Mouse (Mus musculus) MEL (cell line): Measurements from ENCODE around the gene Trub1. TPM values are rescaled to one million over a fixed set of nuclear protein-coding genes. Genes with fewer than 3 reads are reported as not detected.
A peak's percentile ranks its signal among the peaks of the same experiment; 100 is the strongest.

Experiments
- DNase-seq: peaks from one replicate; pipeline ENCODE4 v3.0.0; 2011; ENCODE audit warnings: low read depth, low spot score
- H3K27ac ChIP-seq: 2 replicates; pipeline ENCODE4 v1.5.1; 2012; ENCODE audit warnings: low read depth, mild to moderate bottlenecking, control low read depth, low read length, moderate library complexity; ENCODE audit not compliant: control insufficient read depth
- H3K27me3 ChIP-seq, 2 experiments: fragments of 150-350 bp in 1 of 2; sonication (generic) in 1 of 2; 2 replicates each; pipeline ENCODE4 v1.6.1; 2012; ENCODE audit warnings: low read length in 2 of 2, mild to moderate bottlenecking in 2 of 2, improper control_type of control experiment in 1 of 2, moderate library complexity in 1 of 2; ENCODE audit not compliant: insufficient read depth in 2 of 2, control insufficient read depth in 1 of 2
- H3K36me3 ChIP-seq, 2 experiments: 2 replicates each; pipeline ENCODE4 v1.6.1; 2012 to 2014; ENCODE audit warnings: low read length in 2 of 2, improper control_type of control experiment in 1 of 2, inconsistent platforms in 1 of 2, mild to moderate bottlenecking in 1 of 2; ENCODE audit not compliant: insufficient read depth in 2 of 2, control insufficient read depth in 1 of 2
- H3K4me1 ChIP-seq, 2 experiments: fragments of 150-350 bp in 1 of 2; sonication (generic) in 1 of 2; 2 replicates each; pipeline ENCODE4 v1.6.1; 2012; ENCODE audit warnings: low read length in 2 of 2, improper control_type of control experiment in 1 of 2, mild to moderate bottlenecking in 1 of 2; ENCODE audit not compliant: insufficient read depth in 2 of 2, control insufficient read depth in 1 of 2
- H3K4me3 ChIP-seq, 2 experiments: fragments of 150-350 bp in 1 of 2; sonication (generic) in 1 of 2; 2 replicates each; pipeline ENCODE4 v1.5.1; 2012; ENCODE audit warnings: low read depth in 2 of 2, low read length in 2 of 2, mild to moderate bottlenecking in 2 of 2, moderate library complexity in 2 of 2, control low read depth in 1 of 2, improper control_type of control experiment in 1 of 2; ENCODE audit not compliant: control insufficient read depth in 1 of 2, insufficient read depth in 1 of 2
- H3K79me2 ChIP-seq: 2 replicates; pipeline ENCODE4 v1.6.1; 2012; ENCODE audit warnings: mild to moderate bottlenecking, low read length, moderate library complexity; ENCODE audit not compliant: control insufficient read depth, poor library complexity, insufficient read depth
- H3K9ac ChIP-seq: 2 replicates; pipeline ENCODE4 v1.6.1; 2012; ENCODE audit warnings: low read depth, mild to moderate bottlenecking, control low read depth, low read length, moderate library complexity; ENCODE audit not compliant: control insufficient read depth, poor library complexity, severe bottlenecking
- H3K9me3 ChIP-seq: fragments of 150-350 bp; sonication (generic); replicated peaks from 2 replicates; pipeline ENCODE4 v1.6.1; 2012; ENCODE audit warnings: mild to moderate bottlenecking, low read length, improper control_type of control experiment, moderate library complexity; ENCODE audit not compliant: insufficient read depth
- CHD2 ChIP-seq: IDR thresholded peaks from 2 replicates; pipeline ENCODE4 v1.6.1; 2011; ENCODE audit warnings: low read length, improper control_type of control experiment
- CTCF ChIP-seq, 3 experiments: IDR thresholded peaks in 2 of 3; conservative IDR thresholded peaks in 1 of 3; 2 replicates each; pipeline ENCODE4 v1.5.1; 2011 to 2012; ENCODE audit warnings: low read length in 3 of 3, low read depth in 2 of 3, mild to moderate bottlenecking in 2 of 3, improper control_type of control experiment in 1 of 3, inconsistent platforms in 1 of 3, mixed read lengths in 1 of 3, moderate library complexity in 1 of 3; ENCODE audit not compliant: control insufficient read depth in 1 of 3, insufficient read depth in 1 of 3, poor library complexity in 1 of 3, severe bottlenecking in 1 of 3
- EP300 ChIP-seq, 2 experiments: IDR thresholded peaks; 2 replicates each; pipeline ENCODE4 v1.6.1; 2011; ENCODE audit warnings: improper control_type of control experiment in 2 of 2, low read length in 2 of 2, low read depth in 1 of 2, mild to moderate bottlenecking in 1 of 2
- GATA1 ChIP-seq: IDR thresholded peaks from 2 replicates; pipeline ENCODE4 v1.6.1; 2011; ENCODE audit warnings: low read depth, low read length, improper control_type of control experiment
- JUND ChIP-seq: IDR thresholded peaks from 2 replicates; pipeline ENCODE4 v1.6.1; 2011; ENCODE audit warnings: low read depth, mild to moderate bottlenecking, improper control_type of control experiment, low read length
- MAFK ChIP-seq: IDR thresholded peaks from 2 replicates; pipeline ENCODE4 v1.6.1; 2011; ENCODE audit warnings: low read depth, mild to moderate bottlenecking, low read length, improper control_type of control experiment, borderline replicate concordance
- MAX ChIP-seq: IDR thresholded peaks from 2 replicates; pipeline ENCODE4 v1.6.1; 2011; ENCODE audit warnings: low read length, improper control_type of control experiment
- MAZ ChIP-seq: IDR thresholded peaks from 2 replicates; pipeline ENCODE4 v1.6.1; 2012; ENCODE audit warnings: low read depth, mild to moderate bottlenecking, inconsistent platforms, low read length, improper control_type of control experiment
- MYC ChIP-seq: IDR thresholded peaks from 2 replicates; pipeline ENCODE4 v1.6.1; 2011; ENCODE audit warnings: low read depth, mild to moderate bottlenecking, low read length, improper control_type of control experiment, moderate library complexity
- POLR2A ChIP-seq, 2 experiments: IDR thresholded peaks; 2 replicates each; pipeline ENCODE4 v1.6.1; 2011 to 2012; ENCODE audit warnings: low read length in 2 of 2, mild to moderate bottlenecking in 2 of 2, control low read depth in 1 of 2, improper control_type of control experiment in 1 of 2, low read depth in 1 of 2, moderate library complexity in 1 of 2; ENCODE audit not compliant: control insufficient read depth in 1 of 2, insufficient read depth in 1 of 2, poor library complexity in 1 of 2
- POLR2AphosphoS2 ChIP-seq: IDR thresholded peaks from 2 replicates; pipeline ENCODE4 v1.6.1; 2011; ENCODE audit warnings: low read length, improper control_type of control experiment
- RAD21 ChIP-seq: IDR thresholded peaks from 2 replicates; pipeline ENCODE4 v1.6.1; 2011; ENCODE audit warnings: mild to moderate bottlenecking, low read depth, low read length, improper control_type of control experiment
- RCOR1 ChIP-seq: IDR thresholded peaks from 2 replicates; pipeline ENCODE4 v1.6.1; 2012; ENCODE audit warnings: low read depth, mild to moderate bottlenecking, inconsistent platforms, low read length, improper control_type of control experiment
- TCF12 ChIP-seq: IDR thresholded peaks from 2 replicates; pipeline ENCODE4 v1.6.1; 2014; ENCODE audit warnings: low read depth, mild to moderate bottlenecking, inconsistent platforms, low read length, improper control_type of control experiment, moderate library complexity
- UBTF ChIP-seq: IDR thresholded peaks from 2 replicates; pipeline ENCODE4 v1.6.1; 2012; ENCODE audit warnings: low read depth, mild to moderate bottlenecking, inconsistent platforms, low read length, improper control_type of control experiment, moderate library complexity, borderline replicate concordance; ENCODE audit not compliant: insufficient read depth
- USF1 ChIP-seq: IDR thresholded peaks from 2 replicates; pipeline ENCODE4 v1.6.1; 2014; ENCODE audit warnings: low read depth, mild to moderate bottlenecking, inconsistent platforms, low read length, improper control_type of control experiment, moderate library complexity
- ZKSCAN1 ChIP-seq: IDR thresholded peaks from 2 replicates; pipeline ENCODE4 v1.6.1; 2012; ENCODE audit warnings: low read depth, mild to moderate bottlenecking, inconsistent platforms, low read length, improper control_type of control experiment, moderate library complexity
- ZMIZ1 ChIP-seq: IDR thresholded peaks from 2 replicates; pipeline ENCODE4 v1.6.1; 2012; ENCODE audit warnings: low read depth, mild to moderate bottlenecking, inconsistent platforms, low read length, improper control_type of control experiment, moderate library complexity
- polyA plus RNA-seq, 2 experiments: library from polyadenylated mRNA; stranded (reverse) in 1 of 2; unstranded in 1 of 2; fragments of >175 nt in 1 of 2; fragments of >200 nt in 1 of 2; gene quantifications; 2 replicates each; pipeline versions ENCODE4 v1.2.1 to v1.2.4; 2012; ENCODE audit warnings: low replicate concordance in 2 of 2, low read depth in 1 of 2; ENCODE audit not compliant: insufficient read length in 2 of 2, insufficient read depth in 1 of 2, missing spikeins in 1 of 2
- total RNA-seq: library from RNA; depleted of rRNA; stranded (reverse); fragments of 300-350 nt; gene quantifications from 2 replicates; pipeline ENCODE4 v1.2.3, GENCODE M21; 2012

Trub1 gene
- total and polyA plus RNA-seq, 3 experiments: 38.2 to 41.6 TPM; not detected in 1

GRCm38 (mm10) chr19:57471033-57471432 is 18.3 kb downstream of the Trub1 start:
- H3K36me3 ChIP-seq: peaks cover 7 to 15% of the 10 kb centered on the region in 2 experiments; a peak in 3 of 4 replicates
- H3K4me1 ChIP-seq: peaks cover 9 to 20% of the 10 kb centered on the region in 2 experiments
- H3K27ac ChIP-seq: no peak overlapping the region
- H3K79me2 ChIP-seq: no peaks in the 10 kb centered on the region
- TF ChIP-seq POLR2AphosphoS2 (no peak), JUND (no peak), MYC (no peak), UBTF (no peak), RCOR1 (no peak), MAX (no peak), RAD21 (no peak), CHD2 (no peak), ZKSCAN1 (no peak), GATA1 (no peak), CTCF (IDR thresholded peaks at IDR 0.05 in 2 of 3, conservative IDR thresholded peaks at IDR 0.05 in 1 of 3; ENCODE audit: control insufficient read depth in 1 of 3, insufficient read depth in 1 of 3, low read depth in 2 of 3, low read length in 3 of 3, poor library complexity in 1 of 3, severe bottlenecking in 1 of 3) (no peak), POLR2A (IDR thresholded peaks at IDR 0.05; ENCODE audit: control insufficient read depth in 1 of 2, insufficient read depth in 1 of 2, low read depth in 1 of 2, low read length in 2 of 2, poor library complexity in 1 of 2) (no peak), ZMIZ1 (no peak), TCF12 (no peak), MAZ (no peak)
- no peak for DNase-seq
- no peaks in the 10 kb centered on the region for H3K27me3 ChIP-seq
- no peak overlapping the region for H3K4me3 ChIP-seq
- H3K9ac ChIP-seq: no peak overlapping the region
- H3K9me3 ChIP-seq: no peaks in the 10 kb centered on the region

GRCm38 (mm10) chr19:57472169-57472568 is 19.5 kb downstream of the Trub1 start:
- Histone ChIP-seq H3K27me3 (no peaks in the 10 kb centered on the region), H3K9ac (no peak overlapping the region), H3K9me3 (no peaks in the 10 kb centered on the region), H3K36me3 (peaks cover 6 to 15% of the 10 kb centered on the region in 2 experiments; a peak in 3 of 4 replicates), H3K27ac (no peak overlapping the region), H3K79me2 (no peaks in the 10 kb centered on the region), H3K4me1 (peaks cover 9 to 21% of the 10 kb centered on the region in 2 experiments), H3K4me3 (no peak overlapping the region)
- peak; percentile 68 for TF ChIP-seq MAFK
- no peak for TF ChIP-seq MAX
- DNase-seq: no peak

- H3K27me3 ChIP-seq: no peaks in the 10 kb centered on the region
- no peak for DNase-seq
- no peak for TF ChIP-seq USF1
- TF ChIP-seq EP300 (IDR thresholded peaks at IDR 0.05; ENCODE audit: low read depth in 1 of 2, low read length in 2 of 2): no peak
- TF ChIP-seq MAZ: no peak
- no peak overlapping the region for H3K27ac ChIP-seq
- no peak overlapping the region for H3K9ac ChIP-seq
- H3K79me2 ChIP-seq: no peaks in the 10 kb centered on the region
- H3K4me1 ChIP-seq: peaks cover 9 to 21% of the 10 kb centered on the region in 2 experiments
- no peaks in the 10 kb centered on the region for H3K9me3 ChIP-seq
- H3K36me3 ChIP-seq: peaks cover 3 to 19% of the 10 kb centered on the region in 2 experiments; a peak in 3 of 4 replicates
- no peak overlapping the region for H3K4me3 ChIP-seq
These were observed 20.6 kb downstream of the Trub1 start for GRCm38 (mm10) chr19:57473301-57473700.
